Mouse (Mus musculus): ENCODE results near the gene Med12l. TPM values are rescaled to one million over a fixed set of nuclear protein-coding genes. Genes with fewer than 3 reads are reported as not detected.
"Not testable (repeated sequence)": the region's sequence is repeated elsewhere in the genome, so short reads cannot be mapped to it uniquely, and the experiment has no call there.

The Med12l gene
- polyA plus RNA-seq, 1 experiment from 2014 or later, result 6.6 TPM

DNA sequence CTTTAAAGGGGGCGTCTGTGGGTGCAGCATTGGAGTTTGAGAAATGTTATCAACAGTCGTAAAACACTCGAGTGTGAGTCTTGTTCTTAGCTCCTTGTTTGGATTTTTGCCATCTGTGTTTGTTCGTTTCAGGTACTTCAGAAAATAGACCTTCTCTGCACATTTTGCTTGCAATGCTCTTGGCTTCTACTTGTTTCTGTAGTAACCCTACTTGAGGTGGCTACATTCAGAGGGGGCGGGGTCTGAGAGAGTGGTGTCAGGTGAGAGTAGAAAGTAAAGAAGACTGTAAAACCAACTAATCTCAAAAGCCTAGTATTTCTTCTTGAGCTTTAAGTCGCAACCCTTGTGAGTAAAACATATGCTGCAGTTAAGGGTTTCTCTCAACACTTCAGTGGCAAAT is 23.1 kb downstream of the Med12l start:
- 92% methylated on average over 6 of the region's 6 CpGs for WGBS
- Histone ChIP-seq H3K9me3 (no peaks in the 10 kb centered on the region), H3K4me1 (no peaks in the 10 kb centered on the region), H3K36me3 (replicated peaks) (no peaks in the 10 kb centered on the region), H3K4me3 (replicated peaks) (no peak overlapping the region), H3K4me2 (no peak overlapping the region), H3K27ac (no peak overlapping the region), H3K27me3 (no peaks in the 10 kb centered on the region), H3K9ac (no peak overlapping the region)
- ATAC-seq (ENCODE audit: low FRiP score), result no peak

DNA sequence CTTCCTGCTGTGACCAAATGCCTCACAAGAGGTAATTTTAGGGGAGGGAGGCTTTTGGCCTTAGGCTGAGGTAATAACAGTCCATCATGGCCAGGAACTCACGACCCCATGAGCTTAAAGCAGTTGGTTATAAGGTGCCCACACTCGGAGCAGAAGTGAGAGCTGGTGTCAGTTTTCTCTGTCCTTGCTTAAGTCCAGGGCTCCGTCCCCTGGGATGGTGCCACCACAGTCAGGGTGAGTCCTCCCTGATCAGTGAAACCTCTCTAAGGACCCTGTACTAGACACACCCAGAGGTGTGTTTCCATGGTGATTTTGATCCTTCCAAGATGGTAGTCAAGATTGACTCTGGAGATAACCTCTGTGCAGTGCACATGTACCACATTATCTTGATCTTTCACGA is 25.4 kb downstream of the Med12l start:
- Histone ChIP-seq H3K4me2 (no peak overlapping the region), H3K27ac (no peak overlapping the region), H3K4me1 (no peaks in the 10 kb centered on the region), H3K9me3 (no peaks in the 10 kb centered on the region), H3K4me3 (replicated peaks) (no peak overlapping the region), H3K27me3 (no peaks in the 10 kb centered on the region), H3K36me3 (replicated peaks) (no peaks in the 10 kb centered on the region), H3K9ac (no peak overlapping the region)
- ATAC-seq (ENCODE audit: low FRiP score), result no peak
- WGBS, result 78% methylated on average over 4 of the region's 4 CpGs

DNA sequence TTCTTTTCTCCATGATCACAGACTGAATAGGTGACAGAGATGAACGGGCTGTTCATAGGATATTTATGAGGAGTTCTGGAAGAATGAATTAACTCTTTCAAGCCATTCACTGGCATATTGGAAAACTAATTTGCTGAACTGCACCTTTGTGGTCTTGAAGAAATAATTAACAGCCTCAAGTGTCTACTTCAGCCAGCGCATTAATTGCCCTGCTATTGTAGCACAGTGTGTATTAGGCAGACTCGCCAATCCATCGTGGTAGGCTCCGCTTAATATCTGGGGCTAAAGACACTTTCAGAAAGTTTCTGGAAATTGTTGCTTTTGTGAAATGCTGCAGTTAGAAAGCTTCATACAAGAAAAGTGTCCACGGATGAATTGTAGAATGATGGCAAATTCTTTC is 35.9 kb downstream of the Med12l start:
- Histone ChIP-seq H3K4me3 (replicated peaks) (no peak overlapping the region), H3K27me3 (no peaks in the 10 kb centered on the region), H3K4me2 (no peak overlapping the region), H3K9me3 (no peaks in the 10 kb centered on the region), H3K27ac (no peak overlapping the region), H3K9ac (no peak overlapping the region), H3K4me1 (peaks cover 8% of the 10 kb centered on the region; the same call in 1 of the 2 replicates), H3K36me3 (replicated peaks) (no peaks in the 10 kb centered on the region)
- ATAC-seq (ENCODE audit: low FRiP score), result peak; percentile 11; the same call in 1 of the 2 replicates
- 31% methylated on average over 6 of the region's 6 CpGs for WGBS

DNA sequence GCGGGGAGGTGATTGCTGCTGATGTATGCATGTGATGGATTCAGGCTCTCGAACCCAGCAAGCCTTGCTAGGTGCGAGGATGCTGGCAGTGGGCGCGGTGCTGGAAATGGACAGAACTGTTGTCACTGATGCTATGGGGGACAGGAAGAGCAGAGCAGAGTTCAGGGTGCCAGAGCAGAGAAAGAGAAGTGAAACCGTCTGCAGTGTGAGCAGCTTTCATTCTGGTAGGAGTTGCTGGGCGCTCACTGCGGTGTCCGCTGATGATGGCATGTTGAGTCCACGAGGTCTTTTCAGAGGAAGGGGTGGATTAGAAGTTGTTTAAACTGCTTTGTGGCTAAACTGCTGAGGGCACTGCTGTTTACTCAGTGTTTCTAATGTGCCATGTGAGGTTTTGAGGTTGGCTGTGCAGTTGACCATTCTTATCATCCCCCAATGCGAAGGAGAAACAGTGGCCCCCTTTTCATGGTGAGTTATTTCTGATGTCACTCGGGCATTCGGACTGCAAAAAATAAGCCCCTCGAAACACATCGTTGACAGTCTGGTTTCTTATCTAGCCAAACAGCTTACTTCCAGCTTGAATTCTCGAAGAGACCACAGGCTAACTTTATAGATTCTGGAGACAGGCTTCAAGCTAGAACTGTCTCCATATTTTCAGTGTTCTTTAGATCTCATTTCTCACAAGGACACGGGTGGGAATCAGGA is 49.4 kb downstream of the Med12l start:
- no peak overlapping the region for H3K4me2 ChIP-seq
- H3K9me3 ChIP-seq, result no peaks in the 10 kb centered on the region
- H3K27me3 ChIP-seq, result no peaks in the 10 kb centered on the region
- H3K4me1 ChIP-seq, result no peaks in the 10 kb centered on the region
- no peak overlapping the region for H3K27ac ChIP-seq
- H3K9ac ChIP-seq, result no peak overlapping the region
- no peak for ATAC-seq (ENCODE audit: low FRiP score)
- H3K4me3 ChIP-seq (replicated peaks), result no peak overlapping the region
- 92% methylated on average over 17 of the region's 17 CpGs for WGBS
- H3K36me3 ChIP-seq (replicated peaks), result no peaks in the 10 kb centered on the region

DNA sequence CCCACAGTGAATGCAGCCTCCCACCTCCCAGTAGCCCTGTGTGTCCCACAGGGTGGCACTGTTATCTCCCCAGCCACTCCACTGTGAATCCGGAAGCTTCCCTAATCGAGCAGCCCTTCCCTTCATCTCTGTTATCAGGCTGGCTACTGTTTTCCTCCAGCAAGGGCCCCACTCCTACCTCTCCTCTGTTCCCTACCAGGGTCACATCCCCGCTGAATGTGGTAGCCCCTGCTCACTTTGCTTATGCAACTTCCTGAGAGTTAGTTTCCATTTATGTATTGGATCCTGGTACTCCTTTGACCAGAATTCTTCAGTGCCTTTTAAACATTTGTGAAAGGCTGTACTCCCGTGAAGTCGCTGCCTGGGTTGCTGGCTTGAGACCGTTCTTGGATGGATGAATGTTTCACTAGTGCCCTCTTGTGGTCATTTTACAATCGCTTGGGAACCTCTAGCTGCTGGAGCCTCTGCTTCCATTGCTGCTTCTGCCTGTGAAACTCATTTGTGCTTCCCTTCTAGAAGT is 53.5 kb downstream of the Med12l start:
- no peak overlapping the region for H3K9ac ChIP-seq
- H3K27ac ChIP-seq, result no peak overlapping the region
- H3K4me3 ChIP-seq (replicated peaks), result no peak overlapping the region
- WGBS, result 5% methylated on average over 7 of the region's 7 CpGs
- H3K4me1 ChIP-seq, result 0 out of 2 replicates have a peak, but pooled peaks cover 2% of the 10 kb centered on the region
- H3K9me3 ChIP-seq, result no peaks in the 10 kb centered on the region
- no peaks in the 10 kb centered on the region for H3K27me3 ChIP-seq
- ATAC-seq (ENCODE audit: low FRiP score), result peak; percentile 89
- H3K36me3 ChIP-seq (replicated peaks), result no peaks in the 10 kb centered on the region
- H3K4me2 ChIP-seq, result peak overlapping the region; percentile 35

DNA sequence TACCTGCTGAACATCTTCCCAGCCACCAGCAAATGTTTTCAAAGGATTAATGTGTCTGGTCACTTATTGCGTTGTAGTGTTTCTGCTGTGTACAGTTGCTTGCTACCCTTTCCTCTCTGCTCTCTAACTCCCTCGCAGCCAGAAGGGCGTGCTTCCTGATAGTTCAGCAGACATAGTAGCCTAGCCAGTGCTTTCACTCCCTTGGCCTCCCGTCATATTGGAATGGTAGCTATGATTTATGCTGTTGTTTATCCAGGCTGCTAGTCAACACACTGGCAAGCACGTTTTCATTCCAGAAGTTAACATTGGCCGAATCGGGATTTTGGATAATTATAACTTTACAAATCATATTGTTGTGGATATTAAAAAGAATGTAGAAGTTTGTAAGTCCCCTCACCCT is 54.5 kb downstream of the Med12l start:
- Histone ChIP-seq H3K9me3 (no peaks in the 10 kb centered on the region), H3K9ac (no peak overlapping the region), H3K4me2 (no peak overlapping the region), H3K4me1 (0 out of 2 replicates have a peak, but pooled peaks cover 2% of the 10 kb centered on the region), H3K27ac (no peak overlapping the region), H3K4me3 (replicated peaks) (no peak overlapping the region), H3K36me3 (replicated peaks) (no peaks in the 10 kb centered on the region), H3K27me3 (no peaks in the 10 kb centered on the region)
- no peak for ATAC-seq (ENCODE audit: low FRiP score)
- WGBS, result 92% methylated on average over 7 of the region's 7 CpGs

DNA sequence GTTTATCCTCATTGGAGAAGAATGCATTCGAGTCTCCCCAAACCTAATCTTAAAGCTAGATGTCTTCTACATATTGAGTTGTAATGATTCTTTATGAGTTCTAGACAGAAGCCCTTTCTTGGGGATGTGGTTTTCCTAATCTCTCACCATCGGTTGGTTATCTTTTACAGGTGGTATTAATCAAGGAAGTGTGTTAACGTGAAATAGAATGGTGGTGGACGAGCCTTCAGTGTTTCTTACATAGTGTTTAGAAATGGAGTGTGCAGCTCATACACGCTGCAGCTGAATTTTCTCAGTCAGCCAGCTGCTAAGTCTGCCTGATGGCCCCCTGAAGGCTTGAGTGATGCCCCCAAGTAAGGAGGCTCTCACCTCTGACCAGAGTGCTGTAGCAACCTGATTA is 56.5 kb downstream of the Med12l start:
- Histone ChIP-seq H3K9me3 (no peaks in the 10 kb centered on the region), H3K9ac (no peak overlapping the region), H3K4me2 (no peak overlapping the region), H3K4me1 (0 out of 2 replicates have a peak, but pooled peaks cover 2% of the 10 kb centered on the region), H3K36me3 (replicated peaks) (no peaks in the 10 kb centered on the region), H3K4me3 (replicated peaks) (no peak overlapping the region), H3K27ac (no peak overlapping the region), H3K27me3 (no peaks in the 10 kb centered on the region)
- no peak for ATAC-seq (ENCODE audit: low FRiP score)
- WGBS, result 57% methylated on average over 5 of the region's 5 CpGs

DNA sequence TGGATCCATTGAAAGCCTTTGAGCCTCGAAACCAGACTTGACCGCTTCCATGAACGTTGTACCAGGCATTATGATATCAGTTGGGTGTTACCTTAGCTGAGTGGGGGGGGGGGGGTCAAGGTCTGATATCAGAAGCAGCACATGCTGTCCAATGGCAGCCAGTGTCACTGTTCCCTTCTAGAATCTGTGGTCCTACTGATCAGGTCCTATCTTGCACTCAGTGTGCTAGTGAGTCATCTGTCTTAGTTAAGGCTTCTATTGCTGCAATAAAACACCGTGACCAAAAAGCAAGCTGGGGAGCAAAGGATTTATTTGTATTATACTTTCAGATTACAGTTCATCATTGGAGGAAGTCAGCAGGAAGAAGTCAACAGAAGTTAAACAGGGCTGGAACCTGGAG is 57.8 kb downstream of the Med12l start:
- H3K4me3 ChIP-seq (replicated peaks), result no peak overlapping the region
- H3K4me2 ChIP-seq, result no peak overlapping the region
- 97% methylated on average over 4 of the region's 4 CpGs for WGBS
- no peaks in the 10 kb centered on the region for H3K9me3 ChIP-seq
- ATAC-seq (ENCODE audit: low FRiP score), result no peak
- no peak overlapping the region for H3K9ac ChIP-seq
- H3K27ac ChIP-seq, result no peak overlapping the region
- no peaks in the 10 kb centered on the region for H3K36me3 ChIP-seq (replicated peaks)
- no peaks in the 10 kb centered on the region for H3K27me3 ChIP-seq
- H3K4me1 ChIP-seq, result 0 out of 2 replicates have a peak, but pooled peaks cover 2% of the 10 kb centered on the region

DNA sequence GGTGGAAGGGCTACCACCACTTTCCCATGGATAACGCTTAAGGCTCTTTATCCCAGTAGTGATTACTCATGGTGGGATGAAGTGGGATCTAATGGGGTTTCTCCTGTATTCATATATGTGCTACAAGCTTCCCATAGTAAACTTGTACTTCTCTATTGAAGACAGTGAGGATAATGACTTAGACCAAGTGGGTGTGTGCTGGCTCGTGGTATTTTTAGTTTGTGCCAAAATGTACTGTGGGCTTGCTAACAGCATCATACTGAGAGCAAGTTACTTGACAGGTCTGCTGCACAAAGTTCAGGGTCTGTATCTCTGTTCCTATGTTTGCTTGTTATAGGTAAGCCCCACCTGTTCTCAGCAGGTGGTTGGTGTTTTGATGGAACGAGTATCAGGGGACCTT is 60.3 kb downstream of the Med12l start:
- Histone ChIP-seq H3K4me2 (no peak overlapping the region), H3K36me3 (replicated peaks) (no peaks in the 10 kb centered on the region), H3K27ac (no peak overlapping the region), H3K4me3 (replicated peaks) (no peak overlapping the region), H3K4me1 (0 out of 2 replicates have a peak, but pooled peaks cover 2% of the 10 kb centered on the region), H3K9ac (no peak overlapping the region), H3K27me3 (no peaks in the 10 kb centered on the region), H3K9me3 (no peaks in the 10 kb centered on the region)
- ATAC-seq (ENCODE audit: low FRiP score), result no peak
- 88% methylated on average over 3 of the region's 3 CpGs for WGBS

DNA sequence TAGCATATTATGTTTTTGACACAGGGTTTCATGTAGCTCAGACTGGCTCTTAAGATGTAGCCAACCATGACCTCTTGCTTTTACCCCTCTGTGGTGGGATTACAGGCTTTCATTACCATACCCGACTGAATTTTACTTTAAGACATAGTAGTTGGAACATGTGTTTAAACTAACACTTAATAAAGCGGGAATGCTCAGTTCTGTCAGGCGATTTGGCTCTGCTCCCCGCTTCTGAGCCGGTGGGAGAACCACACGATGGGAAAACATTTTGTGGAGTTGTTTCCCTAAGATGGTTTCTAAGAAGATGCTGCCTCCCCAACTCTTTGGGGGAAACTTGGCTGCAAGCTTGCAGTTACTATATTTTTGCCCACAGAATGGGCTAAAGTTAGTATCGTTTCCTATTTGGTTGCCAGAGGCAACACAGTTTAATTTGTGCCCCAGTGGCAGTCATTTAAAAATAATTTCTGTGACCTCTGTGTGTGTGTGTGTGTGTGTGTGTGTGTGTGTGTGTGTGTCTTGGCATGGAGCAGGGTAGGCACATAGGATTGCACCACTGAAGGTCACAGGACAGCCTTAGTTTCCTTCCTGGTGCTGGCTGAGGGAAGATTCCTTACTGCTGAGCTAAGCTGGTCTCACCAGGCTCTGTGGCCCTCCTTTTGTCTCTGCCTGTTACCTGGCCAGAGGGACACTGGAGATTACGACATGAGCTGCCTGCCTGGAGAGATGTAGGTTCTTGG is 61.1 kb downstream of the Med12l start:
- Histone ChIP-seq H3K9me3 (no peaks in the 10 kb centered on the region), H3K27me3 (no peaks in the 10 kb centered on the region), H3K4me2 (no peak overlapping the region), H3K4me1 (0 out of 2 replicates have a peak, but pooled peaks cover 2% of the 10 kb centered on the region), H3K4me3 (replicated peaks) (no peak overlapping the region), H3K9ac (no peak overlapping the region), H3K27ac (no peak overlapping the region), H3K36me3 (replicated peaks) (no peaks in the 10 kb centered on the region)
- ATAC-seq (ENCODE audit: low FRiP score), result no peak
- whole genome bisulfite sequencing, result 79% methylated on average over 8 of the region's 8 CpGs

DNA sequence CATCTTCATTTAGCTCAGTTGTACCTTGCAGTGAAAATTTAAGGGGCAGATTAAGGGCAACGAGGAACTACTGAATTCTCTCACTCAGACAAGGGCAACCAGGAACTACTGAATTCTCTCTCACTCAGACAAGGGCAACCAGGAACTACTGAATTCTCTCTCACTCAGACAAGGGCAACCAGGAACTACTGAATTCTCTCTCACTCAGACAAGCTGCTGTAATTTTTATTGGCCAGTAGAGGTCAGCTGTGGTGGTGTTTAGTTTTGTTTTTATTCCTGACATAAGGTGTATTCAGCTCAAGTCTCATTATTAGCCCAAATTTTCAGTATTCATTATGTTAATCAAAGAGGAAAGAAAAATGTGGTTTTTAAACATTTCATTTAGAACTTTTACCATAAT is 63.4 kb downstream of the Med12l start:
- H3K4me2 ChIP-seq; H3K27ac ChIP-seq; H3K9me3 ChIP-seq; ATAC-seq (ENCODE audit: low FRiP score); H3K27me3 ChIP-seq; H3K4me1 ChIP-seq; H3K4me3 ChIP-seq (replicated peaks); H3K36me3 ChIP-seq (replicated peaks); H3K9ac ChIP-seq: not testable (repeated sequence)
- 83% methylated on average over 1 of the region's 1 CpGs for WGBS

DNA sequence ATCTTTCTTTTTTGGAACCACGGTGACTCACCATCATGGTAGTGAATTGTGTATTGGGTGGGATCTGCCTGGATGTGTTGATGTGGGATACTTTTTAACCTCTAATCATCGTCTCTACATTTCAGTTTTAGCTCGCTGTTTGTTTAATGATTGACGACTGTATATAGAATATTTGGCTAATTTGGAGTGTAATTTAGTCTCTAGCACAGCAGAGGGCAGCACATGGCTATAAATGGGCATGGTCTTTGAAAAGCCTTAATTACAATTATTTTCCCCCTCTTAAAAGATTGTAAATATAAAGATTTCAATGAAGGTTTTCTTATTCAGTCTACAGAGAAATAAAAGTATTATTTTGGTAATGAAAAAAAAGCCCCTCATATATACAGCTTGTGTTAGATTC is 71.7 kb downstream of the Med12l start:
- 54% methylated on average over 4 of the region's 4 CpGs for WGBS
- H3K27ac ChIP-seq, result no peak overlapping the region
- no peaks in the 10 kb centered on the region for H3K36me3 ChIP-seq (replicated peaks)
- H3K9me3 ChIP-seq, result no peaks in the 10 kb centered on the region
- no peak overlapping the region for H3K4me2 ChIP-seq
- H3K4me1 ChIP-seq, result peaks cover 8% of the 10 kb centered on the region
- no peak overlapping the region for H3K4me3 ChIP-seq (replicated peaks)
- H3K27me3 ChIP-seq, result no peaks in the 10 kb centered on the region
- no peak for ATAC-seq (ENCODE audit: low FRiP score)
- H3K9ac ChIP-seq, result no peak overlapping the region

Measured in forebrain, embryonic 12.5 days (tissue).